ENCODE assay signal across 17 mouse cellular contexts in the genomic region with DNA sequence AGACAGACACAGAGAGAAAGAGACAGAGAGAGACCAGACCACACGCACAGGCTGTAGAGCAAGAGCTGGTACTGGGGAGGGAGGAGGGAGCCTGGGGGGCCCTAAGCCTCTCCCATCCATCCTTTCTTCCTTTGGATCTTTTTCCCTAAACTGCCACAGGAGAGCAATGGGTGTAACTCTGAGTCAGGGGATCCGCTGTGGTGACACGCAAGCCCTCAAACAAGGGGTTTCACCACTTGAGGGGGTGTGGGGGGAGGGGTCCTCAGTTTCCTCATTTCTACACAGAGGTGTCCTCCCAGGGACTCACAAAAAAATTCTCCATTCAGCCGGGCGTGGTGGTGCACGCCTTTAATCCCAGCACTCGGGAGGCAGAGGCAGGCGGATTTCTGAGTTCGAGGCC. TPM values are rescaled to one million over a fixed set of nuclear protein-coding genes. Genes with fewer than 3 reads are reported as not detected.
DNase-seq lines count a peak whose midpoint lies in the region; ATAC-seq and TF ChIP-seq lines count a peak whose summit lies in the region.
"Had no signal": no experiment of that assay in that cellular context is flagged by ENCODE, and none has a peak within 500 bp of the region (broad histone marks: within the 10 kb centered on the region; RNA-seq: fewer than 3 reads in every experiment).

No protein-coding gene starts in this region.

- H3K27me3 ChIP-seq in heart, embryonic 11.5 days (ENCODE audit: control insufficient read depth, insufficient read depth, low read length): no peaks in the 10 kb centered on the region
- no peaks in the 10 kb centered on the region for H3K27me3 ChIP-seq in heart, adult 2 months (ENCODE audit: control insufficient read depth, insufficient read depth, low read length)
- no peaks in the 10 kb centered on the region for H3K27me3 ChIP-seq in liver, embryonic 11.5 days (replicated peaks; ENCODE audit: control insufficient read depth, insufficient read depth, low read length)
- no peaks in the 10 kb centered on the region for H3K27me3 ChIP-seq in liver, embryonic 13.5 days
- H3K27me3 ChIP-seq: limb, embryonic 15.5 days had no signal

- WGBS in heart, embryonic 11.5 days (ENCODE audit: insufficient replicate concordance): 91% methylated on average over 8 of the region's 9 CpGs
- 91% methylated on average over 9 of the region's 9 CpGs for WGBS in heart, adult 2 months
- WGBS in liver, embryonic 11.5 days: 75% methylated on average over 8 of the region's 9 CpGs
- WGBS in liver, embryonic 13.5 days (ENCODE audit: insufficient replicate concordance): 68% methylated on average over 9 of the region's 9 CpGs

- H3K4me2 ChIP-seq in heart, embryonic 11.5 days: peak overlapping the region; percentile 6; the same call in 1 of the 2 replicates
- peak overlapping the region; percentile 65; the same call in 1 of the 2 replicates for H3K4me2 ChIP-seq in liver, embryonic 11.5 days
- peak overlapping the region; percentile 80 for H3K4me2 ChIP-seq in liver, embryonic 13.5 days
- H3K4me2 ChIP-seq: hindbrain, embryonic 14.5 days; limb, embryonic 15.5 days; midbrain, embryonic 12.5 days had no signal

- no peaks in the 10 kb centered on the region for H3K9me3 ChIP-seq in heart, embryonic 11.5 days (replicated peaks; ENCODE audit: control insufficient read depth, low read length)
- no peaks in the 10 kb centered on the region for H3K9me3 ChIP-seq in liver, embryonic 11.5 days (ENCODE audit: control insufficient read depth, low read length)
- H3K9me3 ChIP-seq in liver, embryonic 13.5 days (replicated peaks): no peaks in the 10 kb centered on the region
- H3K9me3 ChIP-seq: limb, embryonic 15.5 days; midbrain, embryonic 12.5 days had no signal

- ATAC-seq in heart, embryonic 11.5 days (replicated peaks; ENCODE audit: insufficient number of reproducible peaks, low FRiP score, low TSS enrichment): no peak
- ATAC-seq in liver, embryonic 11.5 days (replicated peaks; ENCODE audit: low FRiP score): no peak
- ATAC-seq in liver, embryonic 13.5 days (ENCODE audit: low read depth): no peak
- ATAC-seq: lung, postnatal 0 days had no signal

- intact Hi-C loops in heart, adult 2 months (cut with DNase I): no loop called here
- intact Hi-C loops in left cerebral cortex, postnatal 10 days (cut with DNase I): no loop called here
- intact Hi-C loops in left cerebral cortex, postnatal 25 days (cut with DNase I): no loop called here

- no peak for TF ChIP-seq EP300 in heart, adult 2 months (IDR thresholded peaks at IDR 0.05; ENCODE audit: insufficient read depth, low read depth, low read length)

- no peak for DNase-seq in heart, adult 2 months
- DNase-seq in liver, embryonic 11.5 days (ENCODE audit: low spot score): no peak
- DNase-seq in liver: no peak
- no peak for DNase-seq in liver, embryonic 13.5 days
- no peak for DNase-seq in left cerebral cortex, postnatal 10 days (ENCODE audit: extremely low spot score in 1 of 2, low spot score in 2 of 2)
- DNase-seq in left cerebral cortex, postnatal 25 days (ENCODE audit: low spot score in 2 of 2): no peak
- DNase-seq: adrenal gland, postnatal 14 days; gastrocnemius, postnatal 10 days; kidney, adult 8-10 months; kidney, postnatal 14 days; layer of hippocampus, postnatal 36 days had no signal

- peaks cover 88% of the 10 kb centered on the region for H3K4me1 ChIP-seq in heart, embryonic 11.5 days (ENCODE audit: control insufficient read depth, insufficient read depth, low read length)
- H3K4me1 ChIP-seq in heart, adult 2 months (ENCODE audit: control insufficient read depth, insufficient read depth, low read length): peaks cover 26% of the 10 kb centered on the region
- peaks cover 69% of the 10 kb centered on the region for H3K4me1 ChIP-seq in liver, embryonic 11.5 days (replicated peaks; ENCODE audit: control insufficient read depth, insufficient read depth, low read length)
- peaks cover 100% of the 10 kb centered on the region for H3K4me1 ChIP-seq in liver, embryonic 13.5 days (replicated peaks)

- H3K9ac ChIP-seq in heart, embryonic 11.5 days (ENCODE audit: low read depth, low read length): peak overlapping the region; percentile 28; the same call in 1 of the 2 replicates
- no peak overlapping the region for H3K9ac ChIP-seq in heart, adult 2 months (ENCODE audit: low read depth, low read length)
- H3K9ac ChIP-seq in liver, embryonic 11.5 days (ENCODE audit: low read depth, low read length): no peak overlapping the region
- peak overlapping the region; percentile 74 for H3K9ac ChIP-seq in liver, embryonic 13.5 days
- H3K9ac ChIP-seq: hindbrain, embryonic 14.5 days; limb, embryonic 15.5 days; midbrain, embryonic 12.5 days had no signal

- peaks cover 12% of the 10 kb centered on the region for H3K79me2 ChIP-seq in heart, adult 2 months (replicated peaks; ENCODE audit: control insufficient read depth, insufficient read depth, low read length)

- H3K4me3 ChIP-seq in heart, embryonic 11.5 days (ENCODE audit: low read depth, low read length): no peak overlapping the region
- no peak overlapping the region for H3K4me3 ChIP-seq in heart, adult 2 months
- no peak overlapping the region for H3K4me3 ChIP-seq in liver, embryonic 11.5 days (ENCODE audit: low read depth, low read length)
- peak overlapping the region; percentile 49; the same call in 1 of the 2 replicates for H3K4me3 ChIP-seq in liver, embryonic 13.5 days (replicated peaks)
- H3K4me3 ChIP-seq: layer of hippocampus, adult 2 months; limb, embryonic 15.5 days; midbrain, embryonic 12.5 days had no signal

- TF ChIP-seq POLR2A in heart, adult 2 months (IDR thresholded peaks at IDR 0.05; ENCODE audit: insufficient read depth, low read depth, low read length): no peak

- no peak for TF ChIP-seq CTCF in heart, adult 2 months (IDR thresholded peaks at IDR 0.05)

- H3K36me3 ChIP-seq in heart, embryonic 11.5 days (ENCODE audit: control insufficient read depth, insufficient read depth, low read length): no peaks in the 10 kb centered on the region
- H3K36me3 ChIP-seq in heart, adult 2 months (ENCODE audit: control insufficient read depth, insufficient read depth, low read length): no peaks in the 10 kb centered on the region
- H3K36me3 ChIP-seq in liver, embryonic 11.5 days (ENCODE audit: control insufficient read depth, insufficient read depth, low read length): 0 out of 2 replicates have a peak, but pooled peaks cover 3% of the 10 kb centered on the region
- peaks cover 16% of the 10 kb centered on the region for H3K36me3 ChIP-seq in liver, embryonic 13.5 days
- H3K36me3 ChIP-seq: limb, embryonic 15.5 days; midbrain, embryonic 12.5 days had no signal

- H3K27ac ChIP-seq in heart, embryonic 11.5 days (ENCODE audit: low read depth, low read length): peak overlapping the region; percentile 91
- H3K27ac ChIP-seq in heart, adult 2 months: no peak overlapping the region
- peak overlapping the region; percentile 90; the same call in 1 of the 2 replicates for H3K27ac ChIP-seq in liver, embryonic 11.5 days (ENCODE audit: low read depth, low read length)
- peak overlapping the region; percentile 97 for H3K27ac ChIP-seq in liver, embryonic 13.5 days
- H3K27ac ChIP-seq: hindbrain, embryonic 14.5 days; layer of hippocampus, adult 2 months; limb, embryonic 15.5 days; midbrain, embryonic 12.5 days had no signal

RNA-seq across cellular contexts. Expression of gene Hk1, which starts 48.4 kb away (rescaled TPM):
- 97.0 and 157 TPM in 2 replicates for polyA plus RNA-seq in heart, embryonic 11.5 days (2014; fragmentation: Nextera tagmentation; extraction: Ambion mirVana)
- 100 to 1,000 TPM; 120 TPM for total RNA-seq in heart, adult 2 months (2021)
- polyA plus RNA-seq in heart, adult 2 months (2012; rRNA removed): 71.0 and 81.9 TPM in 2 replicates
- 123 and 141 TPM in 2 replicates for polyA plus RNA-seq in liver, embryonic 11.5 days (2014; fragmentation: Nextera tagmentation; extraction: Ambion mirVana)
- polyA plus RNA-seq in liver, embryonic 13.5 days (2015; fragmentation: Nextera tagmentation; extraction: Ambion mirVana): 88.4 and 108 TPM in 2 replicates
- 100 to 1,000 TPM; 309 to 314 TPM for total RNA-seq in left cerebral cortex, postnatal 10 days (2021)
- total RNA-seq in left cerebral cortex, postnatal 25 days (2021): 100 to 1,000 TPM; 305 to 321 TPM

Comparison
In these comparisons a context has a peak if more than half of its experiments do, and no peak if none do; other contexts are left out.
1. H3K9ac ChIP-seq: peak in heart, embryonic 11.5 days (single experiment) and liver, embryonic 13.5 days (single experiment); none in heart, adult 2 months (single experiment) and liver, embryonic 11.5 days (single experiment).
2. H3K4me2 ChIP-seq: peak in every context shown above with its lines; median percentile 80 in liver, embryonic 13.5 days; 65 in liver, embryonic 11.5 days; 6 in heart, embryonic 11.5 days.